Mouse (Mus musculus) frontal cortex, postnatal 10 days (tissue): ENCODE measurements around the gene Scp2d1.
"Not testable (repeated sequence)": the region's sequence is repeated elsewhere in the genome, so short reads cannot be mapped to it uniquely, and the experiment has no call there.

Source experiments
- DNase-seq, 2 experiments: peaks; one replicate each; pipeline ENCODE4 v3.0.0; 2022; ENCODE audit warnings: low spot score in 2 of 2, mixed read lengths in 1 of 2

Gene Scp2d1

DNA sequence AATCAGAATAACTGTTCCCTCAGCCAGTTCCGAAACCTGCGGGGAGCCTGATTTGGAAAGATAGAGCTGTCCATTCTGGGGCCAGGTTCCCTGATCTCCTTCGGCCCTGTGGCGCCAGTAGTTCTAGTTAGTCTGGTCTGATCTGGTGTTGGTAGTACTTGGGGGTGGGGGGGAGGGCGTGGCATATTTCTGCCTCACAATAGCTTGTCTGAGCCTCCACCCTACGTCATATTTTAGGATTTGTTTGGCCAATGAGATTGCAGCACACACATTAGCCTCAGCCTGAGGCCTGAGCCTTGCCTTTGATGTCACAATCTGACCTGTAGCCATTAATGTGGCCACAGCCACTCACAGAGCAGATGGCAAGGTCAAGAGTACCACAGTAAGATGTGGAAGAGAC is at the start of gene Scp2d1:
Scp2d1 (plus strand) TSS at position 301 of the 400 bp plus-strand sequence.
- not testable (repeated sequence) for DNase-seq

DNA sequence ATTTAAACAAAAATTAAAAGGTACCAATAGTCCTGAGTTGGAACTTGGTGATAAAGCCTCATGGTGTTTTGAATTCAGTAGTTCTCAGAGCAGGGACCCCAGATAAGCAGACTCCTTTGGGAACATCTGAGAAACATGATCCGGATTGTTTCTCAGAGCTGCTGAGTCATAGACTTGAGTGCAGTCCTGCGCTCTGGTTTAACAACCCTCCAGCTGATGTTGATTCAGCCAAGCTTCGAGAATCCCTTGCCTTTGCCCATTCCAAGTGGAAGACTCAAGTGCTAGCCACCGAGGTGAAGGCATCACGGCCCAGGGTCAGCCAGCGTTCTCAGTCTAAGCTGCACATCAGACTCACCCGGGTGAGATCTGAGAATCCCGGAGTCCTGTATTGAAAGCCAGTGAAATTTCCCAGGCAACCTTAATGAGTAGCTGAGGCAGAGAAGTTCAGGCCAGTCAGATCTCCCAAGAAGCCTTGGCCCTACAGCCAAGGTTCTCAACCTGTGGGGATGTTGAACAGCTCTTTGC is 48.8 kb upstream of the Scp2d1 start:
- DNase-seq = no peak

DNA sequence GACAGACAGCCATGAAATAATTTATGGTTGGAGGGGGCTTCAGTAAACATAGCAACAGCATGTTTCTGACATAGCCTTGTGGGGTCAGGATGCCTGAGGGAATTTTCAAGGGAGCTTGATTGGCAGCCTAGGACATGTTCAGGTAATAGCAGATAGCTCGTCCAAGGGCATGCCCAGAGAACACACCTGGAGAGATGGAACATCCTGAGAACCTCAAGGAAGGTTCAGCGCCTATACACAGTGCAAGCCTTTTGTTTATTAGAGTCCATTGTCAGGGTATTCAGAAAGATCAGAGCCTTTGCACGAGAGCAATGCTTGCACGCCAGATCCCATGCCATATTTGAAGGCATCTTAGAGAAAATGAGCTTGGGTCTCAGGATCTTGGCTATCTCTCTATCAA is 47.8 kb upstream of the Scp2d1 start:
- DNase-seq = no peak

DNA sequence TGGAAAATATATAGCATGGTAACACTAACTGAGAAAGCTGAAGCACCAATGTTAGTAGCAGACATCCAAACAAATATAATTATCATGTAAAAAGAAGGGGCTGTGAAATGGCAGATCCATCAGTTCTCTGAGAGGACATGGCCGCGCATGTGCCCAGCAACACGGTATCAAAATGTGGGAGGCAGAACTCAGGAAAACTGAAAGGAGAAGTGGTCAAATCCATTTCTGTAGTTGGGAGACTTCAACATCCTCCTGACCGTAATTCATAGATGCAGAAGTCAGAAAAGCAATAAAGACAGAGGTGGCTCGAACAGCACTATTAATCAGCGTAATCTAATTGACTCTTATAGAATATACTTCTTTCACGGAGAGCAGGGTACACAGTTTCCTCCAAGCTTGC is 44.2 kb upstream of the Scp2d1 start:
- no peak for DNase-seq

DNA sequence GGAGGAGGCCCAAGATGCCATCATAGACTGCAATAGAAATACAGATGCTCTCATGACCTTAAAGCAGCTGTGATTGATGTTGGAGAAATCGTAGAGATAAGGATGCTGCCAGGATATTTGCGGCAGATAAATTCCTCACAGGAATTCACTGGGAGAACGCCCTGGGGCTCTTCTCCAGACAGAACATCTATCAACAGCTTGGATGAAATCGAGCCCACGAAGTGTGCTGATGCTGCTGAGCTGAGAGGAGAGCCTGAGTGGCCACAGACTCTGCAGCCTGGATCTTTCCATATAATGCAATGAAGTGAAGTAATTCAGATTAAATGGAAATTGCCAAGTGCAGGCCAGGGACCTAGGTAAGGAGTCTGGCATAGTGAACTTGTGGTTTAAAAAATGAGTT is 42.7 kb upstream of the Scp2d1 start:
- no peak for DNase-seq

DNA sequence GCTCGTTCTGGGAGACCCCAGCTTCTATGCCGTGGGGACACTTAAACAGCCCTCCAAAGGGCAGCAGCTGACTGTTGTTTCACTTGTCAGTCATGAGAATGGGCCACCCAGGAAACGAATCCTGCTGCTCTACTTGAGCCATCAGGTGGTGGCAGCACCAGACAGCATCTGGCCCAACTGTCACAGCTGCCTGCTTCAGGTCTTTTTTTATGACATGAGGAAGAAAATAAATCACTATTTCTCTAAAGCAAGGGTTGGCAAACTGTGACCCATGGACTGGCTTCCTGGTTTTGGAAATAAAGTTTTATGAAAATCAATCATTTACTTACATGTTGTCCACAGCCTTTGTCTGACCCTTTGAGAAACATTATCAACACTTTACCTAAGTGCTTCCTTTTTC is 41.6 kb upstream of the Scp2d1 start:
- no peak for DNase-seq

DNA sequence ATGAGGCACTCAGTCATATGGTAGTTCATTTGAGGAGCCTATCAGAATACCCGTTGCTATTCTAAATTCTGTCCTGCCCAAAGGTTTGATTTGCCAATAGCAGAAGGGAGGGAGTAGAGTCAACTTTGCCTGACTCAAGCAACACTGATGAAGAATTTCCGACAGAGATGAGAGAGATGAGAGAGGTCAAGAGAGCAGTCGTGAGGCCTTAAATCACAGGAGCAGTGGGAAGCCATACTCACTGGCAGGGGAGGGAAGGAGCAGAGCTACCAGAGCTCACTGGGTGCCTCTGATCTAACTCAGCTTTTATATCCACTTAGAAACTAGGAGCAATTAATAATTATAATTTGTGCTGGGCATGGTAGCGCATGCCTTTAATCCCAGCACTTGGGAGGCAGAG is 41.0 kb upstream of the Scp2d1 start:
- DNase-seq = no peak

DNA sequence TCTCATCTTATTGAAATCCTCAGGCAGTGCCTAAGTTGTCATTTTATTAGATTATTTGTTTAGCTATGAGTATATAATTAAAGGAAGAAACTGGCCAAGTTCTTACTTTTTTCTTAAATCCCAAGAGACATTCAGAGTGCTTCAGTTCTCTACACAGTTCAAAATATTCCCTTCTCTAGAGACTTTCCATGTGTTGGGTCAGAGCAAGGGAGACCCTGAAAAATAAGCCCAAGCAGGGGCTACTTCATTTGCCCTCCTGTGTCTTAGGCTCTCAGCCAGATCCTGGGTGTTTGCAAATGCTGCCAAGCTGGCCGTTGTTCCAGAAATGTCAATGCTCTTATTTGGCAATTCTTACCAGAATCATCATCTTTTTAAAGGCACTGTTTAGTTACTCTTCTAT is 40.3 kb upstream of the Scp2d1 start:
- DNase-seq = no peak

DNA sequence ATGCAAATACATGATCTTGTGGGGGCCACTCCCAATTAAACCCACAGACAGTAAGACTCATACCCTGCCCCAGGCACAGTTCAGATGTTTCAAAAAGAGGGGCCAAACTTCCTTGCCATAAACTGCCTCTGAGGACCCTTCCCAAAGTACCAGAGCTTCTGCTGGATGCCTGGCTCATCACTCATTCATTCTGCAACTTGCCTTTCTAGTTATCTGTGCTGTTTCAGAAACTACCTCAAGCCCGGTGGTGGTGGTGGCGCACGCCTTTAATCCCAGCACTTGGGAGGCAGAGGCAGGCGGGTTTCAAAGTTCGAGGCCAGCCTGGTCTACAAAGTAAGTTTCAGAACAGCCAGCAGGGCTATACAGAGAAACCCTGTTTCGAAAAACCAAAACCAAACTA is 39.6 kb upstream of the Scp2d1 start:
- DNase-seq = no peak

DNA sequence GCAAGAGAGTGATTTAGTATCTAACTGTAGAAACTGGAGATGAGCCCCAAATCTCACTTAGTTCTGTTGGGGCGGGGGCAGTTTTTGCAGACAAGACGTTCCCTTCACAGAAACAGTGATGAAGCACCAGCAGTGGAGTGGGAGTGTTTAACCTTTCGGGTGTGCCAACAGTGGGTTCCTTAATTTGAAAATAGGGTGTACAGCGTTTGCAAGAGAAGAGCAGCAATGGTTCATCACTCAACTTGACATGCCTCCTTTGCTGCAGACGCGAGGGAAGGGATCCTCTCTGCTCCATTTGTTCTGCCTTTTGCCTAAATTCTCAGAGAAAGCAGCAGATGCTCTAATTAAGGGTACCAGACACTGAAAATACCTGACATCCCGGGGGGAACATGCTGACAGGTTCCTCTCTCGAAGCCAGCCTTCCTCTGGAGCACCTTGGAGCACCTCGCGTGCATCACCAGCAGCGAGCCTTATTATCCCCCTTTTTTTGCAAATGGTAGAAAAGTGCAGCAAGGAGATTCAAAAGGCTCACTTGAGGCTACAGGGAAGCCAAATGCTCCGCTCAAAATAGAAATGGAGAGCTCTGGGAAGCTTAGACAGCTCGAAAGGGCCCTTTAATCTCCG is 31.7 kb upstream of the Scp2d1 start:
- DNase-seq = peak in 1 of 2 experiments; percentile 7

DNA sequence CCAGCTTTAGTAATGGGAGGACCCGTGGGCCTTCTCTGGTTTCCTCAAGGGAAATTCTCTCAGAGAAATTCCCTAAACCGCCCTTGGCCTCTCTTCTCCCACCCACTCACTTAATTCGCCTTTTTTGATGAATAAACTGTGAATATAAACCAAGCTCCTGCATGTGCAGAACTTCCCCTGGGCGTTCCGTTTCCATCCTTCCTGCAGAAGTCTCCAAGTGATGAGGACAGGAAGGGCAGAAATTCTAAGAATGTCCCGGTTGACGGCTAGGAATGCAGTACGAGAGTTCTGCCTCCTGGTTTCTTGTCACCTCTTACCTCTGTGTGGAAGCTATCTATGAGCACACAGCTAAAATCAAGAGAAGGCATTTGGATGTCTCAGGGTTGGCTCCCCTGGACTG is 25.9 kb upstream of the Scp2d1 start:
- no peak for DNase-seq

DNA sequence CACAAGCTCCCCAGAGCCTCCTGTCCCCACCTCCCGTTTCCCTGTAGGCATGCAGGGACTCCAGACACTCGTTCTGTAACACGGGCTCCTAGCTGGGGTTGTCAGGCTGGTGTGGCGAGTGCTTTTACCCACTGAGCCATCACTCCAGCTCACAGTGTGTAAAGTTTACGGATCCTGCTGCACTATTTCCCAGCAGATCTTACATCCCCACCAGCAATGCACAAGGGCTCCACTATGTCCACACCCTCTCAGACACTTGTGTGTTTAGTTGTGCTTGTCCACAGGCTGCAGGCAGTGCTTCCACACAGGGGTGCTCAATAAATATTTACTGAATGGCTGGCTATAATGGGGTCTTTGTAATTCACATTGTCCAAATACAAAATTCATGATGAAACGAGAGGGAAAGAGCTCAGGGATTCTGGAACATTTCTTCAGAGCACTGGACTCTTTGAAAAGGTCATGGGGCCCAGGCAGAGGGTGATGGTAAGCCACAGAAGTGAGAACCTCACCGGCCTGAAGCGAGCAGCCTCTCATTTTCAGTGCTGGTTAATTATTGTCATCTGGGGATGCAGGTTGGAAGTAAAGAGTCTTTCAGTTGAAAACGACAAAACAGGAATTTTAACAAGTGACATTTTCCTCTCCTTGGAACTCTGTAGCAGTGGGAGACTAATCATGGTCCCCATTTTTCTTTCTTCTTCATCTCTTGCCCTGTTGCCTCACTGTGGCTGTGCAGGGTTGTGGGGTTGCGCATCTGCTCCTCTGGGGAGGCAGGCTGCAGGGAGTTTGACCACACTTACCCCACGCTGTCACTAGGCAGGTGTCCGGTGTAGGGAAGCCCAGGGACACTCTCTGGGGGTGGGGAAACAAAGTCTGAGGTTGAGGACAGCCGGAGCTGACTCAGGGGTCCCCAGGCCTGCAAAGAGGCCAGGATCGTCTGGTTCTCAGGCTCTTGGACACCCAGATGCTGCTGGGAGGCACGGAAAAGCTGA is 15.4 kb upstream of the Scp2d1 start:
- no peak for DNase-seq

DNA sequence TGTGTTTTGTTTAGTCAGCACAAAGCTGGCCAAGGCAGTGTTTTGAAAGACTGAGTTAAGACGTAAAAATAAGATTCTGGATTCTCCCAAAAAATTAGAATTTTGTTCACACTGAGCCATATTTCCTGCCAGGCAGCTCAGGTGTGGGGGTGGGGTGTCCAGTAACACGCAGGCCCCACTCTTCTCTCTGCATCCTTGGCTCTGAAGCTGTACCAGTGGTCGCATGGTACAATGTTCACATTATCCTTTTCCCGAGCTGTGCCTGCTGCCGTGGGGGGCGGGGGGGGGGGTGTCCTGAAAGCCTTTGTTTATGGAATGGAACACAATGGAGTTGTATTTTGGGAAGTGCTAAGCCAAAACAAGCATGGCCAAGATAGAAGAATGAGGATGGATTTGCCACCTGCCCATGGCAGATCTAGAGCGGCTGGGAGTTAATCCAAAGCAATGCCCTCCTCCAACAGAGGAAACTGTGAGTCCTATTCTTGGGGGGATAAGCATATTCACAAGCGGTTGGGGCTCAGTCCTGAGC is 5.1 kb downstream of the Scp2d1 start:
- no peak for DNase-seq

DNA sequence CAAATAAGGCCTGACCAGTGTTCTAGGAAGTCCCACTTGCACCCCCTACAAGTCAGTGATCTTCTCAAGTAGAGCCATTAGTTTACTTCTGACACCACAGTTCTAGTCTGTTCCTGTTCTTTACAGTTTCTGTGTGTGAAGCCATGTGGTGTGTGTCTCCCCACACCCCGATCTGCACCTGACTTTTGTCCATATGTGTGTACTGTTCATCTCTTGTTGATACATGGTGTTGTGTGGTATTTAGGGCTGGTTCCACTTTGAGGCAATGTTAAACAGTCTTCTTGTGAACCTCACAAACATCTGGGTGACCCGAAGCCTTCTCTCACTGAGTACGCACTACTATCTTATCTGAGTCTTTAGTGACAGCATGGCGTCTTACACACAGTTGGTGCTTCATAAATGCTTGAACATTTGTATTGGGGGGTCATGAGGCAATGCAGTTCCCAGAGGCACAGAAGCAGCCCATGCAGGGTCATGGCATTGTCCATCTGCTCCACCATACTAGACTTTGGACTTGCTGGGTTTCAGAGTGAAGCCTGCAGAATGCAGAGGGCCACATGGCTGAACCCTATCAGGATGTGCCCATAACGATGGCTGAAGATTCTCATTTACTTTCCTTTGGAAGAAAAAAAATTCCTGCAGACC is 13.3 kb downstream of the Scp2d1 start:
- DNase-seq = no peak

DNA sequence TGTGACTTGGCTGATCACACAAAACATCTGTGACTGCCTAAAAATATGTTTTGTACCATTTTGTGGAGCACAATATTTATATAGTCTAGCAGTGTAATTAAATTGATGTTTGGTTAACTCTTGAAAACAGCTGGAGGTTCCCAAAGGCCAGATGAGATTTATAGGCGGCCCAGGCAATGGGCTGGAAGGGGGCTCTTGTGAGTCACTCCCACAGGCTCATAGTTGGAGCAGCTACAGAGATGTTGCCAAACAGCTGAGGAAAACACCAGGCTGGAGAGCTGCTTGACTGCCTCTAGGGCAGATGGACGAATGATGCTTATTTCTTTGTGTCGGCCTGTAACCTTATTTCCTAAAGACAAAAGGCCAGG is 13.8 kb downstream of the Scp2d1 start:
- DNase-seq = no peak

DNA sequence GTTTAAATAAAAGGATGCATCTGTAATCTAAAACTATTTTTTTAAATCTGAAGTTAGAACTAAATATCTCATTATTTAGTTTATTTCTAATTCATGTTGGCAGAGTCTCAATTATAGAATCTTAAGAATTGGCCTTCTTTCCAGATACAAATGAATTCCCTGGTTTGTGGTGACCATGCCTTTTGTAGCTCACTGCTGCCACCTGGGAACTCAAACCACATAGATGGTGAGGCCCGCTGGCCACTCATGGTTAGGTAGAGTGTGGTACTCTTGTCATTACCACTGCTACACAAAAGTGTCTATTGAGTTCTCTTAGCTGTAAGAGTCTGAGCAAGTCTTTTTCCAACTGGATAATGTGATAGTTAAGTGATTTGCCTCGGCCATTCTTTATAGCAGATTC is 45.4 kb downstream of the Scp2d1 start:
- no peak for DNase-seq
